Mouse (Mus musculus) heart, adult 2 months (tissue): Measurements from ENCODE around the gene Cd81.

Source experiments
- CTCF ChIP-seq: fragments of 200-600 bp; IDR thresholded peaks from 2 replicates; pipeline ENCODE4 v1.8.1; 2022; ENCODE audit warnings: antibody characterized with exemption, mild to moderate bottlenecking, moderate library complexity
- POLR2A ChIP-seq: fragments of 200-500 bp; IDR thresholded peaks from 2 replicates; pipeline ENCODE4 v1.6.1; 2011; ENCODE audit warnings: mild to moderate bottlenecking, low read depth, low read length, control low read depth; ENCODE audit not compliant: insufficient read depth

DNA sequence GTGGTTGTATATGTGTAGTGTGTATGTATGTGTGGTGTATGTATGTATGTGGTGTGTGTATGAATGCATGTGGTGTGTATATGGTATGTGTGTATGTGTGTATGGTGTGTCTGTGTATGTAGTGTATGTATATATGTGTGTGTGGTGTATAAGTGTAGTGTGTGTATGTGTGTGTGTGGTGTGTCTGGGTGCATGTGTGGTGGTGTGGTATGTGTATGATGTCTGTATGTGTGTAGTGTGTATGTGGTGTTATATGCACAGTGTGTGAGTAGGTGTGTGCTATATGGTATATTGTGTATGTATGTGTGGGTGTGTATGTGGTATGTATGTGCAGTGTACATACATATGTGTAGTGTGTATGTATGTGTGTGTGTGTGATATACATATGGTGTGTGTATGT lies 32.5 kb upstream of the Cd81 start:
- TF ChIP-seq POLR2A (no peak), CTCF (no peak)
